Mouse (Mus musculus) frontal cortex, postnatal 25 days (tissue): ENCODE data around the gene Gsta1.
"Not testable (repeated sequence)": the region's sequence is repeated elsewhere in the genome, so short reads cannot be mapped to it uniquely, and the experiment has no call there.

ENCODE experiments used
- DNase-seq, 2 experiments: peaks; one replicate each; pipeline ENCODE4 v3.0.0; 2022; ENCODE audit warnings: low spot score in 2 of 2

Gsta1 gene

GRCm38 (mm10) chr9:78229658-78230057 lies 798 bp upstream of the Gsta1 start:
- not testable (repeated sequence) for DNase-seq

- DNase-seq: not testable (repeated sequence)
Observed at GRCm38 (mm10) chr9:78233121-78233695, 2.8 kb downstream of the Gsta1 start.

GRCm38 (mm10) chr9:78255683-78256470 lies 25.4 kb downstream of the Gsta1 start:
- DNase-seq: not testable (repeated sequence)

GRCm38 (mm10) chr9:78256914-78257313 lies 26.5 kb downstream of the Gsta1 start, which contains the start of gene Gm3776:
TSS of gene Gm3776 (plus strand) at chr9:78257129.
- not testable (repeated sequence) for DNase-seq

GRCm38 (mm10) chr9:78259688-78260087 lies 29.2 kb downstream of the Gsta1 start:
- peak in 1 of 2 experiments; percentile 11 for DNase-seq

- not testable (repeated sequence) for DNase-seq
Observed at GRCm38 (mm10) chr9:78270945-78271344, 40.5 kb downstream of the Gsta1 start.

- not testable (repeated sequence) for DNase-seq
Observed at GRCm38 (mm10) chr9:78282002-78282711, 51.7 kb downstream of the Gsta1 start.

- DNase-seq: not testable (repeated sequence)
Observed at GRCm38 (mm10) chr9:78289063-78289462, 58.6 kb downstream of the Gsta1 start.

GRCm38 (mm10) chr9:78289723-78290122 lies 59.3 kb downstream of the Gsta1 start, which contains the start of gene Gm10639:
TSS of gene Gm10639 (plus strand) at chr9:78289923.
- not testable (repeated sequence) for DNase-seq
